Mouse (Mus musculus) heart, embryonic 14.5 days (tissue): ENCODE results near the gene Mei1. TPM values are rescaled to one million over a fixed set of nuclear protein-coding genes. Genes with fewer than 3 reads are reported as not detected.

Experiments used
- ATAC-seq: fragments of 200-750 bp; cut with Nextera tagmentation; 2 replicates; pipeline ENCODE4 v1.8.0; 2017; ENCODE audit warnings: low read depth, moderate TSS enrichment; ENCODE audit not compliant: insufficient number of reproducible peaks, insufficient read depth, low FRiP score
- H3K27ac ChIP-seq, 2 experiments: fragments of 200-500 bp in 1 of 2; fragments of 300-500 bp in 1 of 2; sonication (generic) in 1 of 2; replicated peaks in 1 of 2; 2 replicates each; pipeline ENCODE4 v1.5.1; 2012 to 2014; ENCODE audit warnings: low read depth in 2 of 2, low read length in 2 of 2, control low read depth in 1 of 2, mild to moderate bottlenecking in 1 of 2, mixed read lengths in 1 of 2; ENCODE audit not compliant: control insufficient read depth in 1 of 2, insufficient read depth in 1 of 2
- H3K27me3 ChIP-seq: fragments of 300-500 bp; sonication (generic); 2 replicates; pipeline ENCODE4 v1.6.1; 2014; ENCODE audit warnings: mild to moderate bottlenecking, low read length, control low read depth; ENCODE audit not compliant: control insufficient read depth, insufficient read depth
- H3K36me3 ChIP-seq: fragments of 300-500 bp; sonication (generic); 2 replicates; pipeline ENCODE4 v1.6.1; 2014; ENCODE audit warnings: mild to moderate bottlenecking, control low read depth, low read length, mixed read lengths; ENCODE audit not compliant: control insufficient read depth, insufficient read depth
- H3K4me1 ChIP-seq, 2 experiments: fragments of 200-500 bp in 1 of 2; fragments of 300-500 bp in 1 of 2; sonication (generic) in 1 of 2; 2 replicates each; pipeline ENCODE4 v1.6.1; 2012 to 2014; ENCODE audit warnings: low read length in 2 of 2, control low read depth in 1 of 2, mixed read lengths in 1 of 2; ENCODE audit not compliant: control insufficient read depth in 2 of 2, insufficient read depth in 2 of 2
- H3K4me2 ChIP-seq: fragments of 300-500 bp; sonication (generic); 2 replicates; pipeline ENCODE4 v1.6.1; 2014; ENCODE audit warnings: mild to moderate bottlenecking, low read length
- H3K4me3 ChIP-seq, 2 experiments: fragments of 200-500 bp in 1 of 2; fragments of 300-500 bp in 1 of 2; sonication (generic) in 1 of 2; 2 replicates each; pipeline ENCODE4 v1.5.1; 2012 to 2014; ENCODE audit warnings: low read length in 2 of 2, mild to moderate bottlenecking in 2 of 2, control low read depth in 1 of 2, low read depth in 1 of 2, moderate library complexity in 1 of 2; ENCODE audit not compliant: control insufficient read depth in 1 of 2, insufficient read depth in 1 of 2
- H3K9ac ChIP-seq: fragments of 300-500 bp; sonication (generic); 2 replicates; pipeline ENCODE4 v1.6.1; 2014; ENCODE audit warnings: mild to moderate bottlenecking, low read length
- H3K9me3 ChIP-seq: fragments of 300-500 bp; sonication (generic); 2 replicates; pipeline ENCODE4 v1.6.1; 2016; ENCODE audit warnings: low read length, control low read depth; ENCODE audit not compliant: control insufficient read depth
- WGBS: fragments of 180-500 bp; shearing (Covaris S2); extraction: QIAGEN DNeasy Blood & Tissue Kit; methylation state at CpG from one replicate; pipeline ENCODE4 v1.1.7; 2014; 5-methylcytosine and 5-hydroxymethylcytosine counted together
- polyA plus RNA-seq: library from polyadenylated mRNA; unstranded; fragments of >200 nt; fragmentation: Nextera tagmentation; extraction: Ambion mirVana; gene quantifications from 2 replicates; pipeline ENCODE4 v1.2.1, GENCODE M21; 2014

The Mei1 gene
- polyA plus RNA-seq, result not detected in 2 replicates

DNA sequence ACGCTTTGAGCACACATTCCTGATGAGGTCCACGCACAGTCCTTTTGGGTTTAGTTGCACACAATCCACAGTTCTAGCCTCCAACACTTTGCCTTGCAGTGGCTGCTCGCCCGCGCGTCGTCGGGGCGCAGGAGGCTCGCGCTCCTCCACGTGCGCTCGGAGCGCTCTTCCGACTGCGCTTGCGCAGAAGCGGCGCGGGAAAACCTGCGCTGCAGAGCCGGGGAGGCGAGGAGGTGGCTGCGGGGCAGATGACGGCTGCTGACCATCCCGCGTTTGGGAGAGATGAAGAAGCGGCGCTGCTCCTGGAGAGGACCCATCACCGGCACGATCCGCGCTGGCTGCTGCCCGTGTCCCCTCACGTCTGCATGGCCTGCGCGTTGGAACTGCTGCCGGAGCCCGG, at the start of gene Mei1:
Mei1 (plus strand) TSS at position 99 of the 400 bp plus-strand sequence.
- Histone ChIP-seq H3K4me3 (no peak within 1 kb of the TSS), H3K27ac (no peak within 1 kb of the TSS), H3K27me3 (peaks cover 58% of the 10 kb centered on the region), H3K9ac (no peak within 1 kb of the TSS), H3K4me1 (no peaks in the 10 kb centered on the region), H3K4me2 (peak within 1 kb of the TSS; percentile 42), H3K9me3 (peaks cover 9% of the 10 kb centered on the region; the same call in 1 of the 2 replicates), H3K36me3 (no peaks in the 10 kb centered on the region)
- 19% methylated on average over 40 of the region's 40 CpGs for WGBS
- no peak for ATAC-seq

DNA sequence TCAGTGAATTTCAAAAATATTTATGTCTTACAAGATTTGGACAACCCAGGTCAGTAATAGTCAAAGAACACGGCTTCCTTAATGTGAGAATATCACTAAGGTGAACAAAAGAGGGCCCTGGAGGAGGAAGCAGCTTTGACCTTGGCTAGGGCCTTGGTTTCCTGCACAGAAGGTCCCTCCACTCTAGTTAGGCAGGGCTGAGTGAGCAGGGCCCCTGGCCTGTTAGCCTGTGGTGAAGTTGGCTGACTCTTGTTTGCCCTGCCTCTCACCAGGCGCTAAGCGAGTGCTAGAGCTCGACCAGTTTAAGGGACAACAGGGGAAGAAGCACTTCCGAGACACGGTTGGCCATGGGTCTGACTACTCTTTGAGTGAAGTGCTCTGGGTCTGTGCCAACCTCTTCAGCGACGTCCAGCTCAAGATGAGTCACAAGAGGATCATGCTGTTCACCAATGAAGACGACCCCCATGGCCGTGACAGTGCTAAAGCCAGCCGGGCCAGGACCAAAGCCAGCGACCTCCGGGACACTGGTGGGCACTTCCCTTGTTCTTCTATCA, 47.2 kb upstream of the Mei1 start:
- WGBS, result 60% methylated on average over 13 of the region's 13 CpGs
- no peaks in the 10 kb centered on the region for H3K9me3 ChIP-seq
- H3K4me2 ChIP-seq, result no peak overlapping the region
- peaks cover 4 to 10% of the 10 kb centered on the region in 2 experiments; a peak in 3 of 4 replicates for H3K4me1 ChIP-seq
- H3K27me3 ChIP-seq, result no peaks in the 10 kb centered on the region
- no peak overlapping the region for H3K9ac ChIP-seq
- H3K27ac ChIP-seq, result no peak overlapping the region
- H3K36me3 ChIP-seq, result peaks cover 74% of the 10 kb centered on the region
- no peak for ATAC-seq
- H3K4me3 ChIP-seq, result no peak overlapping the region

DNA sequence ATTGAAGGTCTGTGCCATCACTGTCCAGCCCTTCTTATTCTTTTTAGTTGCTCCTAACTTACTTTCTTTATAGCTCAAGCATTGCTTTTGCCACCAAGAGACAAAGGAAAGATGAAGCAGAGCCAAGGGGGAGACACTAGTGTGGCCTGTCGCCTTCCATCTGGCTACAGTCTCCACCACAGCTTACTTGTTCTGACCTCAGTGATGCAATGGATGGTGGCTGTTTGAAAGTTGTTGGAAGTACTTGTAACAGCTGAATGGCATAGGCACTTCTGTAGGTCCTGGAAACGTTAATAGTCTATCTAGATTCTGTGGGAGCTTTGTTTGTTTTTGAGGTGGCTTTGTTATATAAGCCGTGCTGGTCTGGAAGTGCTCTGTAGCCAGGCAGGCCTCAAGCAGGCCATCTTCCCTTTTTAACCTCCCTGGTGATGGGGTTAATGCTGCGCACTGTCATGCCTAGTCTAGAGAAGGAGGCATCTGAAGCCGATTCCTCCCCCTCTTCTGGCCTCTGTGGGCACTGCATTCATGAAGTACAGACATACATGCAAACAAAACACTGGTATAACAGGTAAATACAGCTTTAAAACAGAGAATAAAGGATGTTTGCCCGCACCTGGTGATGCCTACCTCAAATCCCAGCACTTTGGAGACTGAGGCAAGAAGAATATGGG, 45.7 kb upstream of the Mei1 start:
- Histone ChIP-seq H3K27ac (no peak overlapping the region), H3K4me1 (peaks cover 4 to 8% of the 10 kb centered on the region in 2 experiments; a peak in 3 of 4 replicates), H3K4me3 (no peak overlapping the region), H3K27me3 (no peaks in the 10 kb centered on the region), H3K4me2 (no peak overlapping the region), H3K9ac (no peak overlapping the region), H3K36me3 (peaks cover 84% of the 10 kb centered on the region), H3K9me3 (no peaks in the 10 kb centered on the region)
- no peak for ATAC-seq
- 91% methylated on average over 6 of the region's 6 CpGs for WGBS

DNA sequence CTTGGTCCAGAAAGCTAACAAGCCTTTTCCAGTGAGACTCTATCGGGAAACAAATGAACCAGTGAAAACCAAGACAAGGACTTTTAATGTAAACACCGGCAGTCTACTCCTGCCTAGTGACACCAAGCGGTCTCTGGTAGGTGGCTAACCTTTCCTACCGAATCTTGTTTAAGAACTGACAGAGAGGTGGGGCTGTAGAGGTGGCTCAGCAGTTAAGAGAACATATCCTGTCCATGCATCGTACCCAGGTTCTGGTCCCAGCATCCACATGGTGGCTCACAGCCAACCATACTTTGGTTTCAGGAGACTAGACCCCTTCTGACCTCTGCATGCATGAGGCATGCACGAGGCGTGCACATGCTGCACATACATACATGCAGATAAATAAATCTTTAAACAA, 42.5 kb upstream of the Mei1 start:
- WGBS, result 96% methylated on average over 7 of the region's 7 CpGs
- H3K4me3 ChIP-seq, result no peak overlapping the region
- H3K9me3 ChIP-seq, result no peaks in the 10 kb centered on the region
- H3K4me1 ChIP-seq, result peaks cover 2 to 5% of the 10 kb centered on the region in 2 experiments; a peak in 1 of 4 replicates
- no peak overlapping the region for H3K4me2 ChIP-seq
- ATAC-seq, result no peak
- peaks cover 98% of the 10 kb centered on the region for H3K36me3 ChIP-seq
- no peak overlapping the region for H3K27ac ChIP-seq
- no peak overlapping the region for H3K9ac ChIP-seq
- H3K27me3 ChIP-seq, result no peaks in the 10 kb centered on the region

DNA sequence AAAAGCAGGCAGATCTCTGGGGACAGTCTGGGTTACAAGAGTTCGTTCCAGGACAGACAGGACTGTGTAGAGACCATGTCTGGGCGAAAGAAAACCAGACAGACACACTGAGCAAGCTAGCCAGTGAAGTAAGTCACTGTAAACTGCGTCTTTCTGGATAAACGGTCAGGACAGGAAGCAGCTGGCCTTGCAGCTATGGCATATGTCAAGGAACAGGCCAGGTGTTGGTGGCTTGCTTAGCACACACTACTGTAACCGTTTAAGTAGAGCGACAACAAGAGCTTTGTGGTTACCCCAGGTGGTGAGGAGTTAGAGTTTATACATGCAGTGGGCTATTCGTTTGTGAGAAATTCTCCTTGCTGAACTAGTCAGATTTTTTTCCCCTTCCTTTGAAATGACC, 42.1 kb upstream of the Mei1 start:
- Histone ChIP-seq H3K36me3 (peaks cover 97% of the 10 kb centered on the region), H3K27me3 (no peaks in the 10 kb centered on the region), H3K4me2 (no peak overlapping the region), H3K4me1 (peaks cover 1 to 2% of the 10 kb centered on the region in 2 experiments; a peak in 1 of 4 replicates), H3K9ac (no peak overlapping the region), H3K4me3 (no peak overlapping the region), H3K9me3 (no peaks in the 10 kb centered on the region), H3K27ac (no peak overlapping the region)
- WGBS, result 86% methylated on average over 7 of the region's 7 CpGs
- ATAC-seq, result no peak

DNA sequence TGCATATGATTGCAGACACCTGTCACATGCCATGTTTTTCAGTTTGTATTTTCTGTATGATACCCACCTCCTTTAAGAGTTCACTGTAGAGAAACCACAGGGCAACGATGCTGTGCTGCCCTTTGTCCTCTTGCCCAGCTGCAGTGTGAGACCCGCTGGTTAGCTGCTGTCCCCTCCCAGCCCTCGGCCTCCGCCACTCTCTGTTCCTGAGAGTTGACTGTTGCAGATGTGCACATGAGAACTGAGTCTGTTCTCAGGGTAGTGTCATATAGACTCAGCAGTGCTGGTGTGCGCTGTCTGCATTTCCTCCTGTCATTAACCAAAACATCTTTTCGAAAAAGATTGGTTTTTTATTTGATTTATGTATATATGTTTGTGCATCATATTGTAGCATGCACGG, 37.4 kb upstream of the Mei1 start:
- H3K9me3 ChIP-seq, result no peaks in the 10 kb centered on the region
- no peak for ATAC-seq
- H3K27ac ChIP-seq, result no peak overlapping the region
- H3K4me1 ChIP-seq, result no peaks in the 10 kb centered on the region
- no peaks in the 10 kb centered on the region for H3K27me3 ChIP-seq
- no peak overlapping the region for H3K4me3 ChIP-seq
- H3K36me3 ChIP-seq, result peaks cover 75% of the 10 kb centered on the region
- no peak overlapping the region for H3K4me2 ChIP-seq
- no peak overlapping the region for H3K9ac ChIP-seq
- WGBS, result 90% methylated on average over 7 of the region's 7 CpGs

DNA sequence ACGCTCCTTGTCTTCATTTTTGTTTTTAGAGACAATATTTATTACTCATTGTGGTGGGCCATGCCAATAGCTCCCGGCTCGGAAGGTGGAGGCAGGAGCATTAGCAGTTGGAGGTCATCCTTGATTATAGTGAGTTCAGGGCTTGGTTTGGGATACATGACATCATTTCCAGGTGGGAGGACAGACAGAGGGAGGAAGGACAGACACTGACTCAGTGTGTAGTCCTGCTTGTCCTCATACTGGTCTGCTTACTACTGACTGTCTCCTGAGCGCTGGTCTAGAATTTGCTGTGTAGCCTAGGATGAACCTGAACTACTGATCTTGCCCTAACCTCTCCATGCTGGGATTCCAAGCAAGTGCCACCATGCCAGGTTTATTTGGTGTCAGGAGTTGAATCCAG, 36.0 kb upstream of the Mei1 start, which contains the start of gene Desi1:
Desi1 (minus strand) TSS at position 101 of the 400 bp plus-strand sequence.
- WGBS, result 88% methylated on average over 4 of the region's 4 CpGs
- ATAC-seq, result no peak
- no peaks in the 10 kb centered on the region for H3K9me3 ChIP-seq
- H3K27ac ChIP-seq, result no peak within 1 kb of the TSS
- H3K36me3 ChIP-seq, result peaks cover 76% of the 10 kb centered on the region
- no peak within 1 kb of the TSS for H3K4me3 ChIP-seq
- no peaks in the 10 kb centered on the region for H3K4me1 ChIP-seq
- H3K4me2 ChIP-seq, result no peak within 1 kb of the TSS
- no peak within 1 kb of the TSS for H3K9ac ChIP-seq
- no peaks in the 10 kb centered on the region for H3K27me3 ChIP-seq
